Mouse (Mus musculus) adrenal gland, postnatal 4 days (tissue): ENCODE measurements around the gene Ddx21. TPM values are rescaled to one million over a fixed set of nuclear protein-coding genes. Genes with fewer than 3 reads are reported as not detected.
"Not testable (repeated sequence)": the region's sequence is repeated elsewhere in the genome, so short reads cannot be mapped to it uniquely, and the experiment has no call there.

ENCODE experiments used
- DNase-seq, 2 experiments: peaks; one replicate each; pipeline ENCODE4 v3.0.0; 2021 to 2022; ENCODE audit warnings: low spot score in 2 of 2, mixed read lengths in 2 of 2
- long read RNA-seq, 2 experiments: library from polyadenylated mRNA; stranded (forward); transcript quantifications; one replicate each; pipeline ENCODE4 v2.0.0; 2021
- total RNA-seq, 2 experiments: library from RNA; stranded (reverse); gene quantifications; 2 replicates each; pipeline ENCODE4 v1.2.3; 2021

Ddx21 gene
- 10 to 100 TPM; 57.3 to 62.6 TPM for total RNA-seq
- long read RNA-seq, experiment 1, full-length matches to known transcripts, result 7 of 15 reads
- long read RNA-seq, experiment 1, partial matches to known transcripts, result 5 of 15 reads
- long read RNA-seq, experiment 1, other reads (novel, unspliced or antisense), result 3 of 15 reads
- long read RNA-seq, experiment 2, full-length matches to known transcripts, result 11 of 34 reads
- long read RNA-seq, experiment 2, partial matches to known transcripts, result 17 of 34 reads
- long read RNA-seq, experiment 2, other reads (novel, unspliced or antisense), result 6 of 34 reads

GRCm38 (mm10) chr10:62602177-62603040 is at the start of gene Ddx21:
Gene Ddx21, minus strand, starts transcription at chr10:62602281.
- DNase-seq, result peak; percentile 67 to 76

GRCm38 (mm10) chr10:62650881-62651810 is 49.1 kb upstream of the Ddx21 start, which contains the start of gene Ddx50:
Gene Ddx50, minus strand, starts transcription at chr10:62651218.
- DNase-seq, result peak; percentile 94 to 97

- no peak for DNase-seq
Observed at GRCm38 (mm10) chr10:62650358-62650782, 48.3 kb upstream of the Ddx21 start.

GRCm38 (mm10) chr10:62604161-62604560 is 2.1 kb upstream of the Ddx21 start:
- no peak for DNase-seq

- no peak for DNase-seq
Observed at GRCm38 (mm10) chr10:62603233-62604030, 1.4 kb upstream of the Ddx21 start.

- DNase-seq, result no peak
Observed at GRCm38 (mm10) chr10:62601833-62602176, 276 bp downstream of the Ddx21 start.

GRCm38 (mm10) chr10:62601053-62601791 is 859 bp downstream of the Ddx21 start:
- DNase-seq, result no peak

GRCm38 (mm10) chr10:62600056-62600455 is 2.0 kb downstream of the Ddx21 start:
- no peak for DNase-seq

GRCm38 (mm10) chr10:62599311-62599710 is 2.8 kb downstream of the Ddx21 start:
- not testable (repeated sequence) for DNase-seq

- DNase-seq, result no peak
Observed at GRCm38 (mm10) chr10:62592496-62592895, 9.6 kb downstream of the Ddx21 start.

GRCm38 (mm10) chr10:62590200-62590599 is 11.9 kb downstream of the Ddx21 start:
- DNase-seq, result peak; percentile 51 to 72

GRCm38 (mm10) chr10:62588616-62589015 is 13.5 kb downstream of the Ddx21 start:
- DNase-seq, result no peak

GRCm38 (mm10) chr10:62583245-62583644 is 18.8 kb downstream of the Ddx21 start:
- DNase-seq, result no peak

- DNase-seq, result no peak
Observed at GRCm38 (mm10) chr10:62582701-62583100, 19.4 kb downstream of the Ddx21 start.

GRCm38 (mm10) chr10:62582263-62582662 is 19.8 kb downstream of the Ddx21 start:
- DNase-seq, result no peak

GRCm38 (mm10) chr10:62579129-62579528 is 23.0 kb downstream of the Ddx21 start:
- not testable (repeated sequence) for DNase-seq

GRCm38 (mm10) chr10:62578338-62579100 is 23.6 kb downstream of the Ddx21 start, which contains the start of gene Kif1bp:
Gene Kif1bp, minus strand, starts transcription at chr10:62578457.
- DNase-seq, result peak; percentile 79 to 94

GRCm38 (mm10) chr10:62577673-62578337 is 24.3 kb downstream of the Ddx21 start:
- DNase-seq, result no peak
